Mouse (Mus musculus) CH12.LX (cell line): ENCODE measurements around the gene Crybb2. TPM values are rescaled to one million over a fixed set of nuclear protein-coding genes. Genes with fewer than 3 reads are reported as not detected.

ENCODE experiments used
- DNase-seq: peaks from one replicate; pipeline ENCODE4 v3.0.0-alpha.2; 2013; ENCODE audit errors: extremely low read depth
- H3K27ac ChIP-seq: 2 replicates; pipeline ENCODE4 v1.5.1; 2012; ENCODE audit warnings: low read depth, mild to moderate bottlenecking, control low read depth, moderate library complexity; ENCODE audit not compliant: insufficient read depth
- H3K27me3 ChIP-seq: replicated peaks from 2 replicates; pipeline ENCODE3; 2012; ENCODE audit warnings: inconsistent platforms
- H3K36me3 ChIP-seq, 2 experiments: replicated peaks in 1 of 2; 2 replicates each; pipeline versions ENCODE3 to v1.6.1; 2012; ENCODE audit warnings: inconsistent platforms in 1 of 2, low read length in 1 of 2, mild to moderate bottlenecking in 1 of 2, mixed read lengths in 1 of 2, moderate library complexity in 1 of 2; ENCODE audit not compliant: control insufficient read depth in 1 of 2, insufficient read depth in 1 of 2
- H3K4me1 ChIP-seq, 2 experiments: 2 replicates each; pipeline ENCODE4 v1.6.1; 2012; ENCODE audit warnings: inconsistent platforms in 1 of 2, moderate library complexity in 1 of 2; ENCODE audit not compliant: insufficient read depth in 2 of 2, control insufficient read depth in 1 of 2
- H3K4me2 ChIP-seq: 2 replicates; pipeline ENCODE4 v1.6.1; 2012; ENCODE audit warnings: low read depth, mild to moderate bottlenecking, control low read depth; ENCODE audit not compliant: poor library complexity, insufficient read depth, severe bottlenecking
- H3K4me3 ChIP-seq, 3 experiments: fragments of 150-350 bp in 1 of 3; sonication (generic) in 1 of 3; replicated peaks in 1 of 3; 2 replicates each; pipeline versions ENCODE3 to v1.5.1; 2011 to 2012; ENCODE audit warnings: low read depth in 2 of 3, low read length in 2 of 3, mild to moderate bottlenecking in 2 of 3, moderate library complexity in 2 of 3, control low read depth in 1 of 3, improper control_type of control experiment in 1 of 3, inconsistent platforms in 1 of 3, mixed read lengths in 1 of 3; ENCODE audit not compliant: poor library complexity in 1 of 3
- H3K79me2 ChIP-seq: replicated peaks from 2 replicates; pipeline ENCODE4 v1.6.1; 2012; ENCODE audit warnings: mild to moderate bottlenecking, moderate library complexity; ENCODE audit not compliant: control insufficient read depth, poor library complexity, insufficient read depth, severe bottlenecking; ENCODE audit errors: extremely low read depth
- H3K9ac ChIP-seq: 2 replicates; pipeline ENCODE4 v1.6.1; 2012; ENCODE audit warnings: low read depth, mild to moderate bottlenecking, control low read depth, moderate library complexity; ENCODE audit not compliant: insufficient read depth
- H3K9me3 ChIP-seq: replicated peaks from 2 replicates; pipeline ENCODE3; 2012; ENCODE audit warnings: low read length, inconsistent platforms, mixed read lengths
- CHD1 ChIP-seq: IDR thresholded peaks from 2 replicates; pipeline ENCODE4 v1.6.1; 2012; ENCODE audit warnings: low read depth, low read length, improper control_type of control experiment, inconsistent platforms
- EP300 ChIP-seq: IDR thresholded peaks from 2 replicates; pipeline ENCODE4 v1.6.1; 2011; ENCODE audit warnings: low read length, improper control_type of control experiment
- ETS1 ChIP-seq: conservative IDR thresholded peaks from 2 replicates; pipeline ENCODE4 v1.6.1; 2012; ENCODE audit warnings: low read depth, mild to moderate bottlenecking, inconsistent platforms, low read length, improper control_type of control experiment, moderate library complexity
- IRF4 ChIP-seq: IDR thresholded peaks from 2 replicates; pipeline ENCODE4 v1.6.1; 2014; ENCODE audit warnings: low read depth, mild to moderate bottlenecking, inconsistent platforms, low read length, improper control_type of control experiment
- JUN ChIP-seq: IDR thresholded peaks from 2 replicates; pipeline ENCODE4 v1.6.1; 2011; ENCODE audit warnings: low read depth, mild to moderate bottlenecking, low read length, improper control_type of control experiment, moderate library complexity; ENCODE audit not compliant: insufficient read depth
- MAZ ChIP-seq: IDR thresholded peaks from 2 replicates; pipeline ENCODE4 v1.6.1; 2012; ENCODE audit warnings: low read depth, mild to moderate bottlenecking, inconsistent platforms, low read length, improper control_type of control experiment, moderate library complexity
- MEF2A ChIP-seq: IDR thresholded peaks from 2 replicates; pipeline ENCODE4 v1.6.1; 2014; ENCODE audit warnings: low read depth, mild to moderate bottlenecking, inconsistent platforms, low read length, improper control_type of control experiment, borderline replicate concordance
- MXI1 ChIP-seq: IDR thresholded peaks from 2 replicates; pipeline ENCODE4 v1.6.1; 2011; ENCODE audit warnings: mild to moderate bottlenecking, low read depth, low read length, improper control_type of control experiment
- MYC ChIP-seq: IDR thresholded peaks from 2 replicates; pipeline ENCODE4 v1.6.1; 2011; ENCODE audit warnings: low read depth, mild to moderate bottlenecking, improper control_type of control experiment, low read length
- NRF1 ChIP-seq: IDR thresholded peaks from 2 replicates; pipeline ENCODE4 v1.6.1; 2014; ENCODE audit warnings: low read depth, mild to moderate bottlenecking, inconsistent platforms, low read length, improper control_type of control experiment, moderate library complexity
- PAX5 ChIP-seq: IDR thresholded peaks from 2 replicates; pipeline ENCODE4 v1.6.1; 2012; ENCODE audit warnings: low read length, inconsistent platforms, mixed read lengths
- POLR2A ChIP-seq: IDR thresholded peaks from 2 replicates; pipeline ENCODE4 v1.6.1; 2011; ENCODE audit warnings: low read depth, mild to moderate bottlenecking, improper control_type of control experiment, low read length
- POLR2AphosphoS2 ChIP-seq: IDR thresholded peaks from 2 replicates; pipeline ENCODE4 v1.6.1; 2011; ENCODE audit warnings: low read depth, low read length, improper control_type of control experiment
- RAD21 ChIP-seq: IDR thresholded peaks from 2 replicates; pipeline ENCODE4 v1.6.1; 2011; ENCODE audit warnings: low read depth, mild to moderate bottlenecking, low read length, improper control_type of control experiment, moderate library complexity
- SIN3A ChIP-seq: IDR thresholded peaks from 2 replicates; pipeline ENCODE4 v1.6.1; 2012; ENCODE audit warnings: low read length, improper control_type of control experiment, inconsistent platforms
- SMC3 ChIP-seq: IDR thresholded peaks from 2 replicates; pipeline ENCODE4 v1.6.1; 2011; ENCODE audit warnings: low read depth, low read length, improper control_type of control experiment
- TCF12 ChIP-seq: IDR thresholded peaks from 2 replicates; pipeline ENCODE4 v1.6.1; 2014; ENCODE audit warnings: low read depth, mild to moderate bottlenecking, inconsistent platforms, low read length, improper control_type of control experiment
- USF1 ChIP-seq: IDR thresholded peaks from 2 replicates; pipeline ENCODE4 v1.6.1; 2014; ENCODE audit warnings: low read depth, mild to moderate bottlenecking, inconsistent platforms, low read length, improper control_type of control experiment
- ZC3H11A ChIP-seq: IDR thresholded peaks from 2 replicates; pipeline ENCODE4 v1.6.1; 2012; ENCODE audit warnings: low read depth, mild to moderate bottlenecking, inconsistent platforms, low read length, improper control_type of control experiment
- ZMIZ1 ChIP-seq: IDR thresholded peaks from 2 replicates; pipeline ENCODE4 v1.6.1; 2012; ENCODE audit warnings: low read depth, mild to moderate bottlenecking, inconsistent platforms, low read length, improper control_type of control experiment
- dilution Hi-C: fragments of 300-500 bp; cut with MboI; formaldehyde crosslinking; loops from 2 replicates; pipeline ENCODE4 v1.14.3; 2020; ENCODE audit warnings: low sequenced_read_pairs; ENCODE audit not compliant: extremely low pct_unique_long_range_greater_than_20kb, extremely low pct_ligation_motif_present
- in situ Hi-C: fragments of 300-500 bp; cut with MboI; formaldehyde crosslinking; loops from 3 replicates; pipeline ENCODE4 v1.14.3; 2019; ENCODE audit warnings: low sequenced_read_pairs, low pct_ligation_motif_present, low pct_unique_long_range_greater_than_20kb, mixed read lengths
- polyA plus RNA-seq: library from polyadenylated mRNA; unstranded; fragments of >175 nt; gene quantifications from 2 replicates; pipeline ENCODE4 v1.2.1, GENCODE M21; 2012; ENCODE audit warnings: low read depth; ENCODE audit not compliant: insufficient read length
- total RNA-seq, 2 experiments: library from RNA; depleted of rRNA; stranded (reverse); fragments of 300-350 nt in 1 of 2; fragments of >200 nt in 1 of 2; gene quantifications; 2 replicates each; pipeline ENCODE4 v1.2.3; 2012 to 2014

The Crybb2 gene
- total and polyA plus RNA-seq, 3 experiments: not detected

- Histone ChIP-seq H3K27me3 (no peaks in the 10 kb centered on the region), H3K4me2 (no peak overlapping the region), H3K36me3 (no peaks in the 10 kb centered on the region), H3K79me2 (no peaks in the 10 kb centered on the region), H3K9ac (no peak overlapping the region), H3K4me3 (no peak overlapping the region), H3K9me3 (peaks cover 23% of the 10 kb centered on the region), H3K27ac (no peak overlapping the region), H3K4me1 (no peaks in the 10 kb centered on the region)
- no peak for DNase-seq
- no peak for TF ChIP-seq ZMIZ1
- dilution Hi-C loops: no loop called here
- in situ Hi-C loops: loop anchor here (25.0 kb wide), 1 partner anchor 801 kb away; no protein-coding TSS in a partner anchor
Observed at GRCm38 (mm10) chr5:113038601-113039000, 31.3 kb downstream of the Crybb2 start.

DNA sequence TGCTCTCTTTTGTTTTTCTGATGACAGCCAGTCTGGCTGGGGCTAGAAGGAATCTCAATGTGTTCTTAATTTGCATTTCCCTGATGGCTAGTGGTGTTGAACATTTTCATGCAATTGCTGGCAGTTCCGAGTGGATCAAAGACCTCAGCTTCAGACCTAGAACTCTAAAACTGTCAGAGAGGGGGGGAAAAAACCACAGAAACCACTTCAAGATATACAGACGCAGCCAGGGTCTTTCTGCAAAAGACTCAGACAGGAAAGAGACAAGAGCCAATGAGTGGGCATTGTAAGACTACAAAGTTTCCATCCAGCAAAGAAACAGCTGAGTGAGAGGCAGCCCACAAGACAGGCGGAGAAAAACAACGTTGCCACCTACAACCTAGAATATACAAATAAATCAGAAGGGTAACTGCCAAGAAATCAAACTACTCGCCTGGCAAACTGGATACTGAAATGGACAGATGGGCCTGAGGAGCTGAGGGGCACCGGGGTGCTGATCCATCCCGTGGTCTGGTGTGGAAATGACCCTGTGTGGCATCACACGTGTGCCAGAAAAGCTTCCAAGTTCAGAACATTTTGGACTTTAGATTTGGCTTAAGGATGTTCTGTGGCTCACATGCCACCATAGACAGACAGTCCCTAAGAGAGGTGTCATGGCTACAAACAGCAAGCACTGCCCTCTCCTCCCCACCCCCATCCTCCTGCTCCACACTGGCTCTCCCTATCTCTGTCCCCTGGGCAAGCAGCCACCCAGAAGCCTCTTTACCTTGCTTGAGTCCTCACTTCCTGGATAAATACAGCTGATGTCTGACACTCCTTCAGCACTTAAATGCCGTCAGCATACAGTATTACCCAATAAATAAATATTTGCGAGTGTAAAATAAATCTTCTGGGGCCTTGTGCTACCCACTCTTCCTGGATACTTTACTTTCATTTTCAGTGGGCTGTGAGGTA lies 34.5 kb downstream of the Crybb2 start:
- Histone ChIP-seq H3K4me1 (no peaks in the 10 kb centered on the region), H3K4me3 (no peak overlapping the region), H3K27me3 (no peaks in the 10 kb centered on the region), H3K9ac (no peak overlapping the region), H3K79me2 (no peaks in the 10 kb centered on the region), H3K36me3 (no peaks in the 10 kb centered on the region), H3K9me3 (peaks cover 38% of the 10 kb centered on the region), H3K27ac (no peak overlapping the region), H3K4me2 (no peak overlapping the region)
- DNase-seq: no peak
- dilution Hi-C loops (no loop called here), in situ Hi-C loops (loop anchor here (25.0 kb wide), 1 partner anchor 798 kb away; no protein-coding TSS in a partner anchor)
- TF ChIP-seq ZMIZ1 (no peak), USF1 (no peak), EP300 (no peak), JUN (no peak), SIN3A (no peak), CHD1 (no peak), PAX5 (no peak), MYC (no peak), RAD21 (no peak), MEF2A (no peak), MXI1 (no peak), POLR2AphosphoS2 (no peak), NRF1 (no peak), POLR2A (no peak), IRF4 (no peak), MAZ (no peak), TCF12 (no peak), ZC3H11A (no peak), ETS1 (no peak), SMC3 (no peak)
